Mouse (Mus musculus) heart, adult 9 months (tissue): ENCODE measurements at regions not wholly inside any gene's neighbourhood (a gene's known extent, or its start where the extent isn't known, plus 50 kb on each side); places are given as distances from the start of the nearest gene placed in this dataset.

Source experiments
- DNase-seq, 2 experiments: peaks; one replicate each; pipeline ENCODE4 v3.0.0; 2022; ENCODE audit warnings: low spot score in 2 of 2

GRCm38 (mm10) chr13:35079685-35080084, 52.8 kb upstream of the Eci2 start:
- no peak for DNase-seq

GRCm38 (mm10) chr13:35085386-35085785, 58.5 kb upstream of the Eci2 start:
- DNase-seq, result no peak

- DNase-seq, result peak; percentile 6 to 14
These were observed 60.5 kb upstream of the Eci2 start for GRCm38 (mm10) chr13:35087246-35088040.

- DNase-seq, result no peak
These were observed 64.3 kb upstream of the Eci2 start for GRCm38 (mm10) chr13:35091155-35091554.

GRCm38 (mm10) chr13:35119782-35120181, 92.9 kb upstream of the Eci2 start:
- DNase-seq, result no peak

GRCm38 (mm10) chr13:35129475-35129874, 102.6 kb upstream of the Eci2 start:
- DNase-seq, result no peak

GRCm38 (mm10) chr13:35131272-35132185, 104.6 kb upstream of the Eci2 start:
- DNase-seq, result peak; percentile 41 to 56

GRCm38 (mm10) chr13:35151629-35152028, 124.7 kb upstream of the Eci2 start:
- DNase-seq, result no peak

- DNase-seq, result no peak
These were observed 132.6 kb upstream of the Eci2 start for GRCm38 (mm10) chr13:35159456-35159855.

GRCm38 (mm10) chr13:35160767-35161166, 133.9 kb upstream of the Eci2 start:
- DNase-seq, result no peak

- peak in 1 of 2 experiments; percentile 6 for DNase-seq
These were observed 139.2 kb upstream of the Eci2 start for GRCm38 (mm10) chr13:35166080-35166479.

GRCm38 (mm10) chr13:35166831-35167541, 140.1 kb upstream of the Eci2 start:
- DNase-seq, result peak; percentile 57 to 65

GRCm38 (mm10) chr13:35171562-35172254, 144.8 kb upstream of the Eci2 start:
- no peak for DNase-seq

GRCm38 (mm10) chr13:35173522-35173921, 146.6 kb upstream of the Eci2 start:
- no peak for DNase-seq

- no peak for DNase-seq
These were observed 148.7 kb upstream of the Eci2 start for GRCm38 (mm10) chr13:35175587-35175986.

- no peak for DNase-seq
These were observed 150.4 kb upstream of the Eci2 start for GRCm38 (mm10) chr13:35177305-35177704.

GRCm38 (mm10) chr13:35189028-35189711, 162.3 kb upstream of the Eci2 start:
- peak; percentile 32 to 61 for DNase-seq

GRCm38 (mm10) chr13:35202069-35202468, 175.2 kb upstream of the Eci2 start:
- no peak for DNase-seq

- DNase-seq, result no peak
These were observed 181.4 kb upstream of the Eci2 start for GRCm38 (mm10) chr13:35208319-35208718.

GRCm38 (mm10) chr13:35209551-35209950, 182.7 kb upstream of the Eci2 start:
- peak; percentile 17 to 54 for DNase-seq

- DNase-seq, result no peak
These were observed 184.9 kb upstream of the Eci2 start for GRCm38 (mm10) chr13:35211834-35212233.
